Mouse (Mus musculus): ENCODE results near the gene Fhit. TPM values are rescaled to one million over a fixed set of nuclear protein-coding genes. Genes with fewer than 3 reads are reported as not detected.
A peak's percentile ranks its signal among the peaks of the same experiment; 100 is the strongest.

Gene Fhit
- polyA plus RNA-seq, 1 experiment from 2014 or later, result 3.6 TPM

DNA sequence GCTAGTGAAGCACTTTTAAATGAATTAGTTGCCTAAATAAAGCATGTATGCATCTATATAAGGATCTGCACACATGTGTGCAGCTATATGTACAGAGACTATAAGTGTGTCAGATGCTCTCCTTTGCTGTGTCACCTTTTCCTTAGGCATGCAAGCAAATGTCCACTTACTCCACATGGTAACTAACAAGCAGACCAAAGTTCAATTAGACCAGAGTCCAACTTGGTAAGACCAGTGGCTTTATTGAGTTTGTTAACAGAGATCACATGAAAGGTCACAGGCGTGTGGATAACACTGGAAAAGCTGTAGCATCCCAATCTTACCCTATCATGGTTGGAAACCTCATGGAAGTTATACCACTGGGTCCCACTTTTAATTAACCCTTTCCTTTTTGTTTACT lies 1572.7 kb downstream of the Fhit start:
- Histone ChIP-seq H3K9ac (ENCODE audit: low read length) (no peak overlapping the region), H3K9me3 (replicated peaks; ENCODE audit: control insufficient read depth, low read length) (no peaks in the 10 kb centered on the region), H3K27me3 (ENCODE audit: control insufficient read depth, insufficient read depth, low read length) (no peaks in the 10 kb centered on the region), H3K4me3 (ENCODE audit: low read length) (no peak overlapping the region), H3K4me1 (ENCODE audit: control insufficient read depth, insufficient read depth, low read length) (no peaks in the 10 kb centered on the region), H3K36me3 (ENCODE audit: control insufficient read depth, insufficient read depth) (no peaks in the 10 kb centered on the region), H3K27ac (ENCODE audit: low read length) (no peak overlapping the region), H3K4me2 (ENCODE audit: low read depth, low read length) (no peak overlapping the region)
- WGBS, result 74% methylated on average over 1 of the region's 1 CpGs
- ATAC-seq (replicated peaks; ENCODE audit: extremely low read depth, insufficient read depth, low FRiP score), result no peak

DNA sequence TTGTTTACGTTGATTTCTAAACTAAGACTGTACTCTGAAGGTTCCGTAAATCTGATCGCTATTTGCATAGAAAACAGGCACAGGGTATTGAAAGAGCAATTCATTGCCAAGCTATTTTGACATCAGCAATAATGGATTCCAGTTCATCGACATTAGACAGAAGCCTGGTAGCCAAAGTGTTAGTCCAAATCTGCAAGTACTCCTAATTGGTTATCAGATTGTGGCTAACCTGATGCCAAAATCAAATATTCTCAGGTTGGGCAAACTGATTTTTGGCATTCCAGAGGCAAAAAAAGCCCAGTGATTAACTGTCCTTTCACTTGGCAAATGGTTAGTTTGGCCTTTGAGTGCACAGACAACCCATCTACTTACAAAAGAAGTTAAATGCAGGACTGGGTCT lies 1573.9 kb downstream of the Fhit start:
- Histone ChIP-seq H3K9ac (ENCODE audit: low read length) (no peak overlapping the region), H3K4me3 (ENCODE audit: low read length) (no peak overlapping the region), H3K4me2 (ENCODE audit: low read depth, low read length) (no peak overlapping the region), H3K36me3 (ENCODE audit: control insufficient read depth, insufficient read depth) (no peaks in the 10 kb centered on the region), H3K27ac (ENCODE audit: low read length) (no peak overlapping the region), H3K9me3 (replicated peaks; ENCODE audit: control insufficient read depth, low read length) (no peaks in the 10 kb centered on the region), H3K27me3 (ENCODE audit: control insufficient read depth, insufficient read depth, low read length) (no peaks in the 10 kb centered on the region), H3K4me1 (ENCODE audit: control insufficient read depth, insufficient read depth, low read length) (no peaks in the 10 kb centered on the region)
- no peak for ATAC-seq (replicated peaks; ENCODE audit: extremely low read depth, insufficient read depth, low FRiP score)
- 89% methylated on average over 4 of the region's 4 CpGs for WGBS

DNA sequence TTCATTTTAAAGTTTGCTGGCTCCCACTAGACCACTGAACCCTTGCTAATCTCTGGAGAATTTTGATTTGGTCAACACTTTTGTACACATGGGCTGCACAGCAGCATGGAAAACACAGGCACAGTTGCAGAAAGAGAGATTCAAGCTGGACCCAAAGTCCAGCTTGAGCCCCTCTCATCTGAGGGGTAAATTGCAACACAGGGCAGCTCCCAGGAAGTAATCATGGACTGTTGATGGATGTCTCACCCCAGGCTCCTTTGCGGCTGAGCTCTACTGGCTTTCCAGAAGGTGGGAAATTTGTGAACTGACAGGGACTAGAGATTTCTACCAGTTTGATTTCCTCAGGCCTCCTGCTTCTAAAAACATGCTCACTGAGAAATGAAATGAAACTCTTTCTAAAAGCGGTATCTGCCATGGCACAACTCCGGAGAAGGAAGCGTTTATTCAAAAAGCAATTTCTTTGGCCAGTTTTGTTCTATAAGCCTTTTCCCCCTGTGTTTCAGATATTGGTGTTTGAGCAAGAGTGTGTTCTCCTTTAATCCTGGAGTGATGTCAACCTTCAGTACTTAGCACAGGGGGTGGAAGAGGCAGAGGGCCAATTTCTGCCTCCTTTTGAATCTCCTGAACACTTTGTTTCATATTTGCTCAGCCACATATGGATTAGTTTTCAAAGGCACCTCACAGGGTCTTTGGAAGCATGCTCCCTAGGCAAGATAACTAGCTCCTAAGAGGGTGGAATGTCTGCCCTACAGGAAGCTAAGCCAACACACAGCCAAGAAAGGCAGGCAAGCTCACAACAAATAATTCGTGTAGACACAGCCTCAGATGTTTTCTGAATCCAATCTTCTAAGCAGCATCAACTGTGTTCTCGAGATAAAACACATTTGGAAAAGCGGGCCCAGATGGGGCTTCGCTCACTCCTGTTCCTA lies 1578.3 kb downstream of the Fhit start:
- H3K4me1 ChIP-seq (ENCODE audit: control insufficient read depth, insufficient read depth, low read length), result no peaks in the 10 kb centered on the region
- no peak for ATAC-seq (replicated peaks; ENCODE audit: extremely low read depth, insufficient read depth, low FRiP score)
- H3K27ac ChIP-seq (ENCODE audit: low read length), result no peak overlapping the region
- H3K4me2 ChIP-seq (ENCODE audit: low read depth, low read length), result no peak overlapping the region
- 73% methylated on average over 8 of the region's 8 CpGs for WGBS
- H3K36me3 ChIP-seq (ENCODE audit: control insufficient read depth, insufficient read depth), result no peaks in the 10 kb centered on the region
- H3K4me3 ChIP-seq (ENCODE audit: low read length), result no peak overlapping the region
- H3K9ac ChIP-seq (ENCODE audit: low read length), result no peak overlapping the region
- H3K27me3 ChIP-seq (ENCODE audit: control insufficient read depth, insufficient read depth, low read length), result no peaks in the 10 kb centered on the region
- no peaks in the 10 kb centered on the region for H3K9me3 ChIP-seq (replicated peaks; ENCODE audit: control insufficient read depth, low read length)

DNA sequence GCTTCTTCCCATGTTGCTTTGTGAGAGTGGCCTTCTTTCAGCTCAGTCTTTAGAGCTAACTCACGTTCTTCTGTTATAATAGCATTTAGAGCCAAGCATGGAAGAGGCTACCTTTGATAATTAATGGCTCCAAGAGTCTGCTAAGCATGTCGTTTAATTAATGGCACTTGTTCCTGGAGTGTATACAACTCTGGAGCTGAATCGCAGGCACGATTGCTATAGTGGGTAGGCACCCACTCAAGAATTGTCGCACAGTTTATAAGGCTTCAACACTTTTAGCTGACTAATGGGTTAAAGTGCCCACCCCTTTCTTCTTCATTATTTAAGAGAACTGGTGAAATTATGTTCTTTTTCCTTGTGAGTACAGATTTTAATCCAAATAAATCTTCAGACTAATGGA lies 1605.5 kb downstream of the Fhit start:
- no peak overlapping the region for H3K4me3 ChIP-seq (ENCODE audit: low read length)
- no peak for ATAC-seq (replicated peaks; ENCODE audit: extremely low read depth, insufficient read depth, low FRiP score)
- H3K27ac ChIP-seq (ENCODE audit: low read length), result no peak overlapping the region
- 72% methylated on average over 5 of the region's 5 CpGs for WGBS
- H3K9me3 ChIP-seq (replicated peaks; ENCODE audit: control insufficient read depth, low read length), result no peaks in the 10 kb centered on the region
- H3K4me2 ChIP-seq (ENCODE audit: low read depth, low read length), result no peak overlapping the region
- H3K9ac ChIP-seq (ENCODE audit: low read length), result no peak overlapping the region
- no peaks in the 10 kb centered on the region for H3K27me3 ChIP-seq (ENCODE audit: control insufficient read depth, insufficient read depth, low read length)
- H3K36me3 ChIP-seq (ENCODE audit: control insufficient read depth, insufficient read depth), result no peaks in the 10 kb centered on the region
- H3K4me1 ChIP-seq (ENCODE audit: control insufficient read depth, insufficient read depth, low read length), result no peaks in the 10 kb centered on the region

DNA sequence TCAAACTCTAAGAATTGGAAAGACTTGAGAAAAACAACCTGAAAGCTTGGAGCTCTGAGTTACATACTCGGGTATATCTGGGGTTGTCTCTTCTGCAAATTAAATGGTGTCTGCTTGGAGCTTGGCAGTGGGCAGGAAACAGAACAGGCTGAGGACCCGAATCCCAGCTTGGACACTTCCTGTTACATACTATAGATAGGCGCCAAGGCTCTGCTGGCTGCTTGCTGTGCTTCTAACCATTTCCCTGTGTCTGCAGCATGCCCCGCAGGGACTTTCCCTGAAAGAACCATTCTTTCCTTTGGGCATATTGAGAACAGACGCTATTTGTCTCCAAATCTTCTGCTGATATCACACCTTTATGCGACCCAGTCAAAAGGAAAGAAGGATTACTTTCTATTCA lies 1606.0 kb downstream of the Fhit start:
- Histone ChIP-seq H3K4me2 (ENCODE audit: low read depth, low read length) (no peak overlapping the region), H3K9me3 (replicated peaks; ENCODE audit: control insufficient read depth, low read length) (no peaks in the 10 kb centered on the region), H3K9ac (ENCODE audit: low read length) (no peak overlapping the region), H3K36me3 (ENCODE audit: control insufficient read depth, insufficient read depth) (no peaks in the 10 kb centered on the region), H3K4me1 (ENCODE audit: control insufficient read depth, insufficient read depth, low read length) (no peaks in the 10 kb centered on the region), H3K27me3 (ENCODE audit: control insufficient read depth, insufficient read depth, low read length) (no peaks in the 10 kb centered on the region), H3K4me3 (ENCODE audit: low read length) (no peak overlapping the region), H3K27ac (ENCODE audit: low read length) (no peak overlapping the region)
- ATAC-seq (replicated peaks; ENCODE audit: extremely low read depth, insufficient read depth, low FRiP score), result peak; percentile 52; the same call in 1 of the 2 replicates
- 37% methylated on average over 6 of the region's 6 CpGs for WGBS

DNA sequence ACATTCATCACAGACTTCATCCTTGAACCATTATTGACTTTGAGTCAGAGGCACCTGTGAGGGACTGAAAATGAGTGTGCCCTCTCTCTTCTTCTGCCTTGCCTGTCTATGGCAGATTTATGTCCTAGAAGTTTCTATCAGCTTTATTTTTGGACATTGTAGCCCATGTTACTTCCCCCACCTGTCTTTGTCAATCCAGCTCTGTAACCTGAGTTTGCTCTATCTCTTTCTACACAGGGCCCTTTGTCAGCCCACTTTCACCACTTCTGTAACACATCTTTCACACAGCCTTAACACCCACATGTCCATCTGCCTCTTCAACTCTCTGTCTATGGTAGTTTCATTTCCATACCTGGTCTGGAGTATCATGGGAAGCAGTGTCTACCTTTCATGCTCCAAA lies 1609.7 kb downstream of the Fhit start:
- Histone ChIP-seq H3K27me3 (ENCODE audit: control insufficient read depth, insufficient read depth, low read length) (no peaks in the 10 kb centered on the region), H3K9ac (ENCODE audit: low read length) (no peak overlapping the region), H3K36me3 (ENCODE audit: control insufficient read depth, insufficient read depth) (no peaks in the 10 kb centered on the region), H3K4me3 (ENCODE audit: low read length) (no peak overlapping the region), H3K4me1 (ENCODE audit: control insufficient read depth, insufficient read depth, low read length) (no peaks in the 10 kb centered on the region), H3K4me2 (ENCODE audit: low read depth, low read length) (no peak overlapping the region), H3K9me3 (replicated peaks; ENCODE audit: control insufficient read depth, low read length) (no peaks in the 10 kb centered on the region), H3K27ac (ENCODE audit: low read length) (no peak overlapping the region)
- no peak for ATAC-seq (replicated peaks; ENCODE audit: extremely low read depth, insufficient read depth, low FRiP score)

DNA sequence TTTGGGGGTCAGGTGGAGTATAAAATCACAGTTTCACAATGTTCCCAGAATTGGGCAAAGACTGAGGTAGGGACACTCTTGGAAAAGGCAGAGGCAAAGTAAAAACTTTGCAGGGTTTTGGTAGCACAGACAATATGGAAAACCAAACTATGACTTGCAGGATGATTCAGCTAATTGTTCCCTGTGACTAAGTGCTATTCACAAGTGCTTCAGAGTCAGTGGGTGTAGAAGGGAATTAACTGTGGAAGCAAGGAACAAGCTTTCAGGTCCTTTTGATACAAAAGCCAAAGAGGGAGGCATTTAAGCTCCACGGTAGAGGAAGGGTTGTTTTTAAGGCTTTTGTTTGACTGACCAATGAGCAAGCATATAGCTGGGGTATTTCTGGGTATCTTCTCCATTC lies 1613.9 kb downstream of the Fhit start:
- no peak overlapping the region for H3K4me3 ChIP-seq (ENCODE audit: low read length)
- no peaks in the 10 kb centered on the region for H3K27me3 ChIP-seq (ENCODE audit: control insufficient read depth, insufficient read depth, low read length)
- WGBS, result 37% methylated on average over 1 of the region's 1 CpGs
- H3K9me3 ChIP-seq (replicated peaks; ENCODE audit: control insufficient read depth, low read length), result no peaks in the 10 kb centered on the region
- no peaks in the 10 kb centered on the region for H3K4me1 ChIP-seq (ENCODE audit: control insufficient read depth, insufficient read depth, low read length)
- no peak overlapping the region for H3K4me2 ChIP-seq (ENCODE audit: low read depth, low read length)
- H3K9ac ChIP-seq (ENCODE audit: low read length), result no peak overlapping the region
- no peaks in the 10 kb centered on the region for H3K36me3 ChIP-seq (ENCODE audit: control insufficient read depth, insufficient read depth)
- no peak overlapping the region for H3K27ac ChIP-seq (ENCODE audit: low read length)
- ATAC-seq (replicated peaks; ENCODE audit: extremely low read depth, insufficient read depth, low FRiP score), result no peak

DNA sequence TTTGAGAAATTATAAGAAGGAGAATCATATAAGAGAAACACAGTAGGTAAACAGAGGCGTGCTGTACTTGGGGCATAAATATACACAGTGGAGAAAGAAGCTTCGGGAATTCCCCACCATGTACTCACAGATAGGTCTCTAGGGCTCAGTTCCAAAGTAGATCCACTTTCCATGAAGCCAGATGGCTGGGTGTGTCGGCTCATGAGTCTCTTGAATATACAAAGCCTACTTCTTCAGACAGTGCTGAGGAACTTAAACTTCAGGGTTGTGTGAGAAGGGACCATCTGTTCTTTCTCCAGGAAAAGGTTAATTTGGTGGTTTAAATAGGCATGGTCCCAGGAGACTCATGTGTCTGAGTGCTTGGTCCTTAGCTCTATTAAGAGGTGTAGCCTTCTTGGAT lies 1617.5 kb downstream of the Fhit start:
- Histone ChIP-seq H3K4me2 (ENCODE audit: low read depth, low read length) (no peak overlapping the region), H3K27me3 (ENCODE audit: control insufficient read depth, insufficient read depth, low read length) (no peaks in the 10 kb centered on the region), H3K4me3 (ENCODE audit: low read length) (no peak overlapping the region), H3K4me1 (ENCODE audit: control insufficient read depth, insufficient read depth, low read length) (no peaks in the 10 kb centered on the region), H3K27ac (ENCODE audit: low read length) (no peak overlapping the region), H3K36me3 (ENCODE audit: control insufficient read depth, insufficient read depth) (no peaks in the 10 kb centered on the region), H3K9me3 (replicated peaks; ENCODE audit: control insufficient read depth, low read length) (no peaks in the 10 kb centered on the region), H3K9ac (ENCODE audit: low read length) (no peak overlapping the region)
- 71% methylated on average over 3 of the region's 3 CpGs for WGBS
- no peak for ATAC-seq (replicated peaks; ENCODE audit: extremely low read depth, insufficient read depth, low FRiP score)

DNA sequence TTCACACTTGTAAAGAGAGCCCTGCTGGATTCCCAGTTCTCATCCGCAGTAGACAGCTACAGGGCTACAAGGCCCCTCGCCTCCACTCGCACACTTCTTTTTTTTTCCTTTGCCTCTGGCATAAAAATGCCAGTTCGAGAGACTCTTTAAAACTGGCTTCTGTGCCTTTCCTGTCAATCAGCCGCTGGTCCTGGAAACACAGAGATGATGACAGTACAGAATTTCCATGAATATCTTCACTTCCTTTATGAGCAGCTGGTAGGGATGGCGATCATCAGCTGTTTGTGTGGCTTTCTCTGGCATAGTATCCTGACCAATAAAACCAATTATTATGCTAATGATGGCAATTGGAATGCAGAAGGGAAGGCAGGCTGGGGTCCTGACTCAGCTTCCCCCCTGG lies 1626.3 kb downstream of the Fhit start:
- Histone ChIP-seq H3K9me3 (replicated peaks; ENCODE audit: control insufficient read depth, low read length) (no peaks in the 10 kb centered on the region), H3K4me1 (ENCODE audit: control insufficient read depth, insufficient read depth, low read length) (no peaks in the 10 kb centered on the region), H3K27ac (ENCODE audit: low read length) (no peak overlapping the region), H3K4me2 (ENCODE audit: low read depth, low read length) (no peak overlapping the region), H3K36me3 (ENCODE audit: control insufficient read depth, insufficient read depth) (no peaks in the 10 kb centered on the region), H3K4me3 (ENCODE audit: low read length) (no peak overlapping the region), H3K9ac (ENCODE audit: low read length) (no peak overlapping the region), H3K27me3 (ENCODE audit: control insufficient read depth, insufficient read depth, low read length) (no peaks in the 10 kb centered on the region)
- WGBS, result 64% methylated on average over 6 of the region's 6 CpGs
- ATAC-seq (replicated peaks; ENCODE audit: extremely low read depth, insufficient read depth, low FRiP score), result no peak

Data from heart, embryonic 16.5 days (tissue).